Mouse (Mus musculus) forebrain, embryonic 12.5 days (tissue): ENCODE measurements around the gene Tmem39b. TPM values are rescaled to one million over a fixed set of nuclear protein-coding genes. Genes with fewer than 3 reads are reported as not detected.

Experiments used
- ATAC-seq: fragments of 200-750 bp; cut with Nextera tagmentation; 2 replicates; pipeline ENCODE4 v1.8.0; 2017; ENCODE audit warnings: moderate TSS enrichment; ENCODE audit not compliant: low FRiP score
- H3K27ac ChIP-seq: fragments of 300-500 bp; sonication (generic); 2 replicates; pipeline ENCODE4 v1.5.1; 2016; ENCODE audit warnings: mild to moderate bottlenecking
- H3K27me3 ChIP-seq: fragments of 300-500 bp; sonication (generic); 2 replicates; pipeline ENCODE4 v1.6.1; 2016; ENCODE audit warnings: mild to moderate bottlenecking
- H3K36me3 ChIP-seq: fragments of 300-500 bp; sonication (generic); replicated peaks from 2 replicates; pipeline ENCODE4 v1.6.1; 2016; ENCODE audit warnings: mild to moderate bottlenecking
- H3K4me1 ChIP-seq: fragments of 300-500 bp; sonication (generic); 2 replicates; pipeline ENCODE4 v1.6.1; 2016
- H3K4me2 ChIP-seq: fragments of 300-500 bp; sonication (generic); 2 replicates; pipeline ENCODE4 v1.6.1; 2016; ENCODE audit warnings: mild to moderate bottlenecking, moderate library complexity
- H3K4me3 ChIP-seq: fragments of 300-500 bp; sonication (generic); replicated peaks from 2 replicates; pipeline ENCODE4 v1.5.1; 2016; ENCODE audit warnings: mild to moderate bottlenecking
- H3K9ac ChIP-seq: fragments of 300-500 bp; sonication (generic); 2 replicates; pipeline ENCODE4 v1.6.1; 2016; ENCODE audit warnings: mild to moderate bottlenecking
- H3K9me3 ChIP-seq: fragments of 300-500 bp; sonication (generic); 2 replicates; pipeline ENCODE4 v1.6.1; 2016
- WGBS: fragments of 180-500 bp; shearing (Covaris S2); methylation state at CpG from one replicate; pipeline ENCODE4 v1.1.7; 2016; 5-methylcytosine and 5-hydroxymethylcytosine counted together
- polyA plus RNA-seq: library from polyadenylated mRNA; unstranded; fragments of >200 nt; fragmentation: Nextera tagmentation; extraction: Ambion mirVana; gene quantifications from 2 replicates; pipeline ENCODE4 v1.2.1, GENCODE M21; 2016

Tmem39b gene
- polyA plus RNA-seq, 1 experiment from 2014 or later: 21.9 TPM

- Histone ChIP-seq H3K9ac (peak within 1 kb of the TSS; percentile 96), H3K36me3 (peaks cover 28% of the 10 kb centered on the region), H3K4me1 (peaks cover 15% of the 10 kb centered on the region), H3K9me3 (no peaks in the 10 kb centered on the region), H3K4me2 (peak within 1 kb of the TSS; percentile 88), H3K4me3 (peak within 1 kb of the TSS; percentile 100), H3K27me3 (no peaks in the 10 kb centered on the region), H3K27ac (peak within 1 kb of the TSS; percentile 95)
- under 1% methylated on average over 57 of the region's 65 CpGs for WGBS
- ATAC-seq: peak; percentile 91
Measured at GRCm38 (mm10) chr4:129672083-129672877, 24.4 kb downstream of the Tmem39b start, which contains the start of gene Kpna6. Gene Kpna6, minus strand, starts transcription at chr4:129672767.

DNA sequence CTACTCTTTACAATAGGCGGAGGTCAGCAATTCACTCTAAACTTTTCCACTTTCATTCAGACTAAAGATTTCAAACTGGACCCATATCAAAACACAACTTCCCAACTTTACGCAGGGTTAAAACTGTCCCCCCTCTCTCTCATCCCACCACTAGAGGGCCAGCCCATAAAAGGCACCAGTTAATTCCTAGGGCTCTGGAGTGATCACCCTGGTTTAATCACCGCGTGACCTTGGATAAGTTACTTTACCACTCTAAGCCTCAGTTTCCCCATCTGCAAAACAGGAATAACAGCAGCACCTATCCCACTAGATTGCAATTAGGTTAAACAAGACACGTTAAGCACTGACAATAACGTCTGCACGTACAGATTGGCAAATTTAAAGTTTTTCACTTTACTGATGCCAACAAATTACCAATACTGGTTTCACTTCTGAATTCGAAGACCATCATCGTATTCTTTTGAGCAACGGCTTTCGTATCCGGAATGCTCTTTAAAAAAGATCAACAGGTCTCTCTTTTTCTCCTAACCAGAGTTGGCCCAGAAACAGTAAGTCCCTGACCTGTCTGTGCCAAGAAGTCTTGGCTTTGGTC, 25.1 kb downstream of the Tmem39b start:
- peak overlapping the region; percentile 100 for H3K4me3 ChIP-seq
- peak overlapping the region; percentile 88 for H3K4me2 ChIP-seq
- peak overlapping the region; percentile 96 for H3K9ac ChIP-seq
- H3K4me1 ChIP-seq: peaks cover 15% of the 10 kb centered on the region
- no peak for ATAC-seq
- H3K27ac ChIP-seq: peak overlapping the region; percentile 95; the same call in 1 of the 2 replicates
- no peaks in the 10 kb centered on the region for H3K27me3 ChIP-seq
- no peaks in the 10 kb centered on the region for H3K9me3 ChIP-seq
- H3K36me3 ChIP-seq: peaks cover 25% of the 10 kb centered on the region
- WGBS: 9% methylated on average over 12 of the region's 12 CpGs

DNA sequence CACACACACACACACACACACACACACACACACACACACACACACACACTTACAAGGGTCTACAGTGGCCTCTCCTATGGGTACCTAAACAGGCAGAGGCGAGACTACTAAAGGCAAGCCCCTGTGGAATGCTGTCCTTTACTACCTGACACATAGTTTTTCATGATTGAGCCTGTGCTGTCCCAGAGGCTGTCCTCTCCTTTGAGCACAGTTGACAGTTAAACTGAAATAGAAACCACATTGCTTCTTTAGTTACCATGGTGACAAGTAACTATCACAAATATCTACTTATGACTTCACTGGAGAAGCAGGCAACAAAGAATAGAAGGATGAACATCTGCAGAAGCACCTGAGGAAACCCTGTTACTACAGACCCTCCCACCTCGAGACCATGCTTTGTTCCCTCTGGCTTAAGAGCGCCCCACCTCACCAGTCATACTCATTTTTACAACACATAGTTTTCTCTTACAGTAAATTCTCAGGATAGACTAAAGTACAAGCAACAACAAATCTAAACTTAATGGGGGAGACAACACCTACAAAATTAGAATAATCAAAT, 34.3 kb downstream of the Tmem39b start:
- Histone ChIP-seq H3K27me3 (no peaks in the 10 kb centered on the region), H3K9ac (no peak overlapping the region), H3K4me3 (no peak overlapping the region), H3K36me3 (peaks cover 50% of the 10 kb centered on the region), H3K9me3 (no peaks in the 10 kb centered on the region), H3K4me2 (no peak overlapping the region), H3K27ac (no peak overlapping the region), H3K4me1 (no peaks in the 10 kb centered on the region)
- no peak for ATAC-seq
- WGBS: 89% methylated on average over 3 of the region's 3 CpGs

DNA sequence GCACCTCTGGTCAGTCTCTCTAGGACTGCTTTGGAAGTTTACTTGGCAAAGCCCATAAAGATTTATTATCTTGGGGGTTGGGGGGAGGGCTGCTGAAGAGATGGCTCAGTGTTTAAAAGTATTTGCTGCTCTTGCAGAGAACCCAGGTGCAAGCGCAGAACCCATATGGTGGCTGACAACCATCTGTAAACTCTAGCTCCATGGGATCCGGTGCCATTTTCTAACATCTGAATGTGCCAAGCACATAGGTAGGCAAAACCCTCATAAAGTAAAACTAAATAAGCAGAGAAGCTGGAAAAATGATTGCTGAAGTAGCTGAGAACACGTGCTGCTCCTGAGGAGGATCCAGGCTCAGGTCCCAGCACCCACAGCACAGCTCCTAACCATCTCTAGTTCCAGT, 35.1 kb downstream of the Tmem39b start:
- ATAC-seq: no peak
- H3K4me2 ChIP-seq: no peak overlapping the region
- no peaks in the 10 kb centered on the region for H3K27me3 ChIP-seq
- H3K4me1 ChIP-seq: no peaks in the 10 kb centered on the region
- no peak overlapping the region for H3K27ac ChIP-seq
- H3K9ac ChIP-seq: no peak overlapping the region
- no peak overlapping the region for H3K4me3 ChIP-seq
- no peaks in the 10 kb centered on the region for H3K9me3 ChIP-seq
- WGBS: 92% methylated on average over 3 of the region's 3 CpGs
- H3K36me3 ChIP-seq: peaks cover 54% of the 10 kb centered on the region

GRCm38 (mm10) chr4:129654770-129655169, 41.9 kb downstream of the Tmem39b start:
- no peak overlapping the region for H3K27ac ChIP-seq
- H3K27me3 ChIP-seq: no peaks in the 10 kb centered on the region
- H3K9ac ChIP-seq: no peak overlapping the region
- H3K4me1 ChIP-seq: no peaks in the 10 kb centered on the region
- no peak for ATAC-seq
- no peaks in the 10 kb centered on the region for H3K9me3 ChIP-seq
- WGBS: 90% methylated on average over 14 of the region's 14 CpGs
- no peak overlapping the region for H3K4me2 ChIP-seq
- peaks cover 87% of the 10 kb centered on the region for H3K36me3 ChIP-seq
- H3K4me3 ChIP-seq: no peak overlapping the region

DNA sequence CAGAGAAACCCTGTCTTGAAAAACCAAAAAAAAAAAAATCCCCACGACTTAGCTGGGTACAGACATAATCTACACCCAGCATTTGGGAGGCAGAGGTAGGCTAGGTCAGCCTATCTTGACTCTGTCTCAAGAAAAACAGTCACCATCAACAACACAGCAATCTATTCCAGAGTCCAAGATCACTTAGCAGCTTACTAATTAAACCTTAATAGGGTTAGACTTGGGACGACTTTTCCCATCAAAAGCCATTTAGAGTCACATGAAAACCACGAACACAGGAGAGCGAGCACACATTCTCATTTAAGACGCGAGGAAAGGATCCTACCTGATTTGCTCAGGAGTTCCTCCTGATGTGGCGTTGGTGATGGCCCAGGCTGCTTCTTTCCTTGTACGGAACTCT, 46.3 kb downstream of the Tmem39b start:
- Histone ChIP-seq H3K4me3 (no peak overlapping the region), H3K27me3 (no peaks in the 10 kb centered on the region), H3K36me3 (peaks cover 93% of the 10 kb centered on the region), H3K9ac (no peak overlapping the region), H3K4me2 (no peak overlapping the region), H3K4me1 (no peaks in the 10 kb centered on the region), H3K27ac (no peak overlapping the region), H3K9me3 (no peaks in the 10 kb centered on the region)
- WGBS: 93% methylated on average over 8 of the region's 8 CpGs
- ATAC-seq: no peak

- Histone ChIP-seq H3K4me2 (no peak overlapping the region), H3K27ac (no peak overlapping the region), H3K9ac (no peak overlapping the region), H3K36me3 (peaks cover 89% of the 10 kb centered on the region), H3K4me3 (no peak overlapping the region), H3K9me3 (no peaks in the 10 kb centered on the region), H3K27me3 (no peaks in the 10 kb centered on the region), H3K4me1 (no peaks in the 10 kb centered on the region)
- ATAC-seq: no peak
- WGBS: 88% methylated on average over 1 of the region's 1 CpGs
Measured at GRCm38 (mm10) chr4:129648656-129649055, 48.0 kb downstream of the Tmem39b start.

DNA sequence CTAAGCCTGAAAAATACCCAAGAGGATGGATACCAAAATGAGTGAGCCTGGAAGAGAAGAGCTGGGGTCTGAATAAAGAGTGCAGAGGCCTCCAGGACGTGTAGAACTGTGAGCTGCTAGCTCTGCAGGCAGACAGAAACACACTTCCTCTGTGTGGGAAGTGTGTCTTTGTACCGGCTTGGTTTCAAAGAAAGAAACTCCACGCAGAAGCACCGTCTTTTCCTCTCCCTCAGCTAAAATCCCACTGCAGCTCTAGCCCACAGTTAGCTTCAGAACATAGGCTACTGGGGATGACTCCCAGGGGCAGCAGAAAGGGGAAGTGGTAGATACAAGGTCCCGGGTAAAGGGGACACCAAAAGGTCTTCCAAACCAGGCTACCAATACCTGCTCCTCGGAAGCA, 51.4 kb downstream of the Tmem39b start:
- Histone ChIP-seq H3K36me3 (peaks cover 61% of the 10 kb centered on the region), H3K4me2 (no peak overlapping the region), H3K27me3 (no peaks in the 10 kb centered on the region), H3K4me1 (peaks cover 6% of the 10 kb centered on the region), H3K27ac (no peak overlapping the region), H3K9ac (no peak overlapping the region), H3K4me3 (no peak overlapping the region), H3K9me3 (no peaks in the 10 kb centered on the region)
- 93% methylated on average over 6 of the region's 6 CpGs for WGBS
- ATAC-seq: no peak

- Histone ChIP-seq H3K4me2 (peak overlapping the region; percentile 74), H3K36me3 (peaks cover 53% of the 10 kb centered on the region), H3K9me3 (no peaks in the 10 kb centered on the region), H3K9ac (no peak overlapping the region), H3K27me3 (no peaks in the 10 kb centered on the region), H3K27ac (0 out of 2 replicates have a peak overlapping the region, but pooled peaks have one; percentile 9), H3K4me3 (no peak overlapping the region), H3K4me1 (peaks cover 28% of the 10 kb centered on the region)
- no peak for ATAC-seq
- 50% methylated on average over 5 of the region's 5 CpGs for WGBS
Measured at GRCm38 (mm10) chr4:129641756-129642155, 54.9 kb downstream of the Tmem39b start.

- peak within 1 kb of the TSS; percentile 56 for H3K4me3 ChIP-seq
- peak within 1 kb of the TSS; percentile 93 for H3K27ac ChIP-seq
- H3K9me3 ChIP-seq: no peaks in the 10 kb centered on the region
- under 1% methylated on average over 60 of the region's 60 CpGs for WGBS
- ATAC-seq: peak; percentile 97
- H3K9ac ChIP-seq: peak within 1 kb of the TSS; percentile 78
- H3K4me1 ChIP-seq: peaks cover 28% of the 10 kb centered on the region
- H3K36me3 ChIP-seq: peaks cover 53% of the 10 kb centered on the region
- H3K4me2 ChIP-seq: peak within 1 kb of the TSS; percentile 74
- H3K27me3 ChIP-seq: no peaks in the 10 kb centered on the region
Measured at GRCm38 (mm10) chr4:129640638-129641467, 55.8 kb downstream of the Tmem39b start, which contains the start of gene Txlna. Gene Txlna, minus strand, starts transcription at chr4:129641065.

DNA sequence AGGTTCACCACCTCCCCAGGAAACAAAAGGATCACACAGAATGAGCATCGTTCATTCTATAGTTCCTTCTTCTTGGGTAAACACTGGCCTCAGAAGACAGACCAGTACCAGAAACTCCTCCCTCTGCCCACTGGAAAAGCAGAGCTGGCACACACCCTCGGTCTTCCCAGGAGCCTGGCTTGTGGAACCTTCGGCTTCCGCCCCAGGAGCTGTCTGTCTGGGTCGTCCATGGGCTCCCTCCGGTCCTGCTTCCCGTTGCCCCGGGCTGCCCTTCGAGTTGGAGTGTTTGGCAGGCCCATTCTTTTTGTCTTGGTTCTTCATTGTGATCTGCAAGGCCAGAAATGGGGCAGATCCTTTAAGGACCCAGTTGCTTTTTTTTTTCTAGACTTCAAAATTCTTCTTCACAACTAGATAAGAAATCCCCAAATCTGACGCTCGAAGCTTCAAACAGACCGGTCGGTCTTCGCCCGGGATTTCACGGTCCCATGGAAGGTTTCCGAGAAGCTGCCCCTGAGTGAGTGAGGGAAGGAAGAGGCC, 56.5 kb downstream of the Tmem39b start:
- WGBS: 7% methylated on average over 17 of the region's 17 CpGs
- H3K27ac ChIP-seq: peak overlapping the region; percentile 93
- peak overlapping the region; percentile 74 for H3K4me2 ChIP-seq
- H3K27me3 ChIP-seq: no peaks in the 10 kb centered on the region
- peak overlapping the region; percentile 56 for H3K4me3 ChIP-seq
- peaks cover 51% of the 10 kb centered on the region for H3K36me3 ChIP-seq
- no peak for ATAC-seq
- peak overlapping the region; percentile 78 for H3K9ac ChIP-seq
- H3K9me3 ChIP-seq: no peaks in the 10 kb centered on the region
- H3K4me1 ChIP-seq: peaks cover 28% of the 10 kb centered on the region
